Mouse (Mus musculus) olfactory bulb, adult 2 months (tissue): ENCODE data around the gene Tmem41a.

ENCODE experiments used
- CTCF ChIP-seq: fragments of 200-500 bp; IDR thresholded peaks from 2 replicates; pipeline ENCODE4 v1.5.1; 2012; ENCODE audit warnings: low read depth, mild to moderate bottlenecking, low read length, moderate library complexity; ENCODE audit not compliant: insufficient read depth
- POLR2A ChIP-seq: fragments of 200-500 bp; IDR thresholded peaks from 2 replicates; pipeline ENCODE4 v1.6.1; 2012; ENCODE audit warnings: mild to moderate bottlenecking, low read depth, low read length, moderate library complexity; ENCODE audit not compliant: insufficient read depth

DNA sequence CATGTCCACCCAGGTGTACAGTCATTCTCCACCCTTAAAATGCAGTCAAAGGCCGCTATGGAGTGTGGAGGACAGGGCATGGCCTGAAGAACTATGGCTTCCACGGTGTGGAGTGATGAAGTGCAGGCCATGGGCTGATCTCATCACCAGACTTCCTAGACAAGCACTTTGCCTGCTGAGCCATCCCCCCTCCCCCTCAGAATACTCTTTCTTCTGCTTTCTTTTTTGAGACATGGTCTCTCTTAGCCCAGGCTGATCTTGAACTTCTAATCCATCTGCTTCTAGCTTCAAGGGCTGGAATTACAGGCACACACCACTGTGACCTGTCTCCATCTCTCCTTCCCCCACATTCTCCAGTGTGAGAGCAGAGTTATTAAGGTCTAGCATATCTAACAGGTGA is 59.8 kb downstream of the Tmem41a start:
- TF ChIP-seq CTCF (no peak), POLR2A (no peak)
